Mouse (Mus musculus) ES-E14 (cell line): ENCODE measurements at regions not wholly inside any gene's neighbourhood (a gene's known extent, or its start where the extent isn't known, plus 50 kb on each side); places are given as distances from the start of the nearest gene placed in this dataset.

Source experiments
- DNase-seq: peaks from one replicate; pipeline ENCODE4 v3.0.0-alpha.2; 2013; ENCODE audit warnings: low read depth, low spot score
- H3K27ac ChIP-seq: 2 replicates; pipeline ENCODE4 v1.5.1; 2012; ENCODE audit warnings: low read depth, mild to moderate bottlenecking, low read length, moderate library complexity, mixed read lengths; ENCODE audit not compliant: poor library complexity, insufficient read depth, severe bottlenecking
- H3K36me3 ChIP-seq: 2 replicates; pipeline ENCODE4 v1.6.1; 2012; ENCODE audit warnings: mild to moderate bottlenecking, low read length, moderate library complexity, mixed read lengths; ENCODE audit not compliant: control insufficient read depth, poor library complexity, insufficient read depth, severe bottlenecking
- H3K4me1 ChIP-seq, 2 experiments: fragments of 150-350 bp in 1 of 2; sonication (generic) in 1 of 2; 2 replicates each; pipeline ENCODE4 v1.6.1; 2012; ENCODE audit warnings: low read length in 2 of 2, mild to moderate bottlenecking in 1 of 2, mixed read lengths in 1 of 2; ENCODE audit not compliant: control insufficient read depth in 2 of 2, insufficient read depth in 2 of 2, poor library complexity in 1 of 2
- H3K4me3 ChIP-seq, 2 experiments: fragments of 150-350 bp in 1 of 2; sonication (generic) in 1 of 2; 2 replicates each; pipeline ENCODE4 v1.5.1; 2012; ENCODE audit warnings: low read length in 2 of 2, low read depth in 1 of 2, mild to moderate bottlenecking in 1 of 2, mixed read lengths in 1 of 2; ENCODE audit not compliant: insufficient read depth in 1 of 2, poor library complexity in 1 of 2, severe bottlenecking in 1 of 2
- H3K9ac ChIP-seq: 2 replicates; pipeline ENCODE4 v1.6.1; 2012; ENCODE audit warnings: low read depth, mild to moderate bottlenecking, low read length, mixed read lengths; ENCODE audit not compliant: poor library complexity, insufficient read depth, severe bottlenecking
- H3K9me3 ChIP-seq: fragments of 150-350 bp; sonication (generic); 2 replicates; pipeline ENCODE4 v1.6.1; 2012; ENCODE audit warnings: low read depth, mild to moderate bottlenecking, low read length; ENCODE audit not compliant: control insufficient read depth, insufficient read depth
- CHD2 ChIP-seq: IDR thresholded peaks from 2 replicates; pipeline ENCODE4 v1.6.1; 2014; ENCODE audit warnings: mild to moderate bottlenecking, low read depth, low read length, inconsistent platforms
- HCFC1 ChIP-seq: IDR thresholded peaks from 2 replicates; pipeline ENCODE4 v1.6.1; 2012; ENCODE audit warnings: low read length, inconsistent platforms, borderline replicate concordance; ENCODE audit not compliant: insufficient read depth
- MAFK ChIP-seq: IDR thresholded peaks from 2 replicates; pipeline ENCODE4 v1.6.1; 2014; ENCODE audit warnings: mild to moderate bottlenecking, low read depth, low read length, inconsistent platforms; ENCODE audit not compliant: insufficient read depth
- ZC3H11A ChIP-seq: IDR thresholded peaks from 2 replicates; pipeline ENCODE4 v1.6.1; 2012; ENCODE audit warnings: low read depth, mild to moderate bottlenecking, inconsistent platforms, low read length, borderline replicate concordance
- ZNF384 ChIP-seq: IDR thresholded peaks from 2 replicates; pipeline ENCODE4 v1.6.1; 2012; ENCODE audit warnings: low read depth, low read length, inconsistent platforms
- in situ Hi-C, 2 experiments: fragments of 600-800 bp; cut with MboI; formaldehyde crosslinking; loops; one replicate each; pipeline ENCODE4 v1.15.1; 2025; ENCODE audit warnings: low sequenced_read_pairs in 2 of 2, inconsistent platforms in 1 of 2; ENCODE audit not compliant: unreplicated experiment in 2 of 2

DNA sequence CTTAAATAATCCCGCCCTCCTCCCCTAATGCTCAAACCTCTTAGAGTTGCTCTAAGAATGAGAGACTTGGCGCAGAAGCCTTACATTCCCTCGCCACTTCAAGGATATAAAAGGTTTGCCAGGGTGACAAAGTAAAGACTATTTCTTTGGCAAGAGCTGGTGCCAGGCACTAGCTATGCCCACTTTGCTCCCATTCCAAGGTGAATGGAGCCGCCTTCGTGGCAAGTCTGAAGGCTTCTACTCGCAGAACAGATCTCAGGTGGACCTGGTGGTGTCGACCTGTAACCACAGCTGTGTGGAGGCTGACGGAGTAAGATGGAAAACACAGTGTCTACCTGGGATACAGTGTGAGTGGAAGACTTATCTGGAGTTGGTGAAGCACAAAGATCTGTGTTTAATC, 130.8 kb upstream of the Krtap11-1 start:
- no peak overlapping the region for H3K9ac ChIP-seq
- in situ Hi-C loops, result no loop called here
- H3K9me3 ChIP-seq, result 0 out of 2 replicates have a peak, but pooled peaks cover 1% of the 10 kb centered on the region
- TF ChIP-seq MAFK, result no peak
- no peak for TF ChIP-seq ZNF384
- TF ChIP-seq ZC3H11A, result no peak
- TF ChIP-seq CHD2, result no peak
- no peak for TF ChIP-seq HCFC1
- H3K4me1 ChIP-seq, result no peaks in the 10 kb centered on the region
- H3K27ac ChIP-seq, result no peak overlapping the region
- H3K4me3 ChIP-seq, result no peak overlapping the region
- no peaks in the 10 kb centered on the region for H3K36me3 ChIP-seq
- no peak for DNase-seq

DNA sequence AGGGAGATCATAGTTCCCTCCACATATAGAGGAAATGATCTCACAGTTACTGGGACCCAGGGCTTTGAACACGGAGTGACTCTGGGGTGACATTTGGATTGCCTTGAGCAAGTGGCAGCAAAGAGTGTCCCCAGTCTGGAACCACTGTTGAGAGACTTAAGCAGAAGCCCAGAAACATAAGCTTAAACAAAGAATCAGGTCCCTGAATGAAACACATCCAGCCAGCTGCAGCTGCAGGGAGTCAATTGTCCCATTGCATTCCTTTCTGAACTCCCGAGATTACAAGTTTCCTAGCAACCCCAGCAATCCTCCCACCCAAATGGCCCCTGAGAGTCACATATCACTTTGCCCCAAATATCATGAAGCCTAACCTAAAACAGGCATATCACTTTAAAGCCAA, 128.7 kb upstream of the Krtap11-1 start:
- 0 out of 2 replicates have a peak, but pooled peaks cover 2% of the 10 kb centered on the region for H3K9me3 ChIP-seq
- H3K4me3 ChIP-seq, result no peak overlapping the region
- in situ Hi-C loops, result no loop called here
- DNase-seq, result no peak
- H3K36me3 ChIP-seq, result no peaks in the 10 kb centered on the region
- H3K27ac ChIP-seq, result no peak overlapping the region
- no peaks in the 10 kb centered on the region for H3K4me1 ChIP-seq
- H3K9ac ChIP-seq, result no peak overlapping the region
- TF ChIP-seq ZC3H11A (no peak), HCFC1 (no peak), MAFK (no peak), ZNF384 (no peak), CHD2 (no peak)

- no peak for DNase-seq
- TF ChIP-seq ZNF384, result no peak
- TF ChIP-seq CHD2, result no peak
- no peak for TF ChIP-seq MAFK
- no peak for TF ChIP-seq ZC3H11A
- no peak for TF ChIP-seq HCFC1
- in situ Hi-C loops, result no loop called here
- Histone ChIP-seq H3K36me3 (no peaks in the 10 kb centered on the region), H3K27ac (no peak overlapping the region), H3K9me3 (0 out of 2 replicates have a peak, but pooled peaks cover 2% of the 10 kb centered on the region), H3K9ac (no peak overlapping the region), H3K4me1 (no peaks in the 10 kb centered on the region), H3K4me3 (no peak overlapping the region)
Observed at GRCm38 (mm10) chr16:89695833-89696232, 124.8 kb upstream of the Krtap11-1 start.

GRCm38 (mm10) chr16:89695406-89695805, 124.4 kb upstream of the Krtap11-1 start:
- TF ChIP-seq HCFC1, result no peak
- no peak for TF ChIP-seq CHD2
- TF ChIP-seq MAFK, result no peak
- no peak for TF ChIP-seq ZC3H11A
- no peak for TF ChIP-seq ZNF384
- H3K9ac ChIP-seq, result no peak overlapping the region
- H3K27ac ChIP-seq, result no peak overlapping the region
- in situ Hi-C loops, result no loop called here
- H3K36me3 ChIP-seq, result no peaks in the 10 kb centered on the region
- no peak overlapping the region for H3K4me3 ChIP-seq
- H3K4me1 ChIP-seq, result no peaks in the 10 kb centered on the region
- DNase-seq, result no peak
- H3K9me3 ChIP-seq, result 0 out of 2 replicates have a peak, but pooled peaks cover 2% of the 10 kb centered on the region

- DNase-seq, result no peak
- H3K4me3 ChIP-seq, result no peak overlapping the region
- 0 out of 2 replicates have a peak, but pooled peaks cover 2% of the 10 kb centered on the region for H3K9me3 ChIP-seq
- no peak overlapping the region for H3K27ac ChIP-seq
- no peaks in the 10 kb centered on the region for H3K4me1 ChIP-seq
- TF ChIP-seq MAFK (no peak), ZC3H11A (no peak), HCFC1 (no peak), CHD2 (no peak), ZNF384 (no peak)
- H3K36me3 ChIP-seq, result no peaks in the 10 kb centered on the region
- H3K9ac ChIP-seq, result no peak overlapping the region
- in situ Hi-C loops, result no loop called here
Observed at GRCm38 (mm10) chr16:89693321-89693720, 122.3 kb upstream of the Krtap11-1 start.
